Mouse (Mus musculus) small intestine, adult 2 months (tissue): ENCODE data around the gene Mrtfa.

ENCODE experiments used
- CTCF ChIP-seq: fragments of 200-500 bp; IDR thresholded peaks from 2 replicates; pipeline ENCODE4 v1.5.1; 2012; ENCODE audit warnings: low read depth, mild to moderate bottlenecking, control low read depth, inconsistent platforms, low read length, moderate library complexity, mixed read lengths; ENCODE audit not compliant: insufficient replicate concordance, insufficient read length; ENCODE audit errors: extremely low read depth
- POLR2A ChIP-seq: fragments of 200-500 bp; IDR thresholded peaks from 2 replicates; pipeline ENCODE4 v1.6.1; 2012; ENCODE audit warnings: low read depth, mild to moderate bottlenecking, control low read depth, inconsistent platforms, low read length, moderate library complexity

DNA sequence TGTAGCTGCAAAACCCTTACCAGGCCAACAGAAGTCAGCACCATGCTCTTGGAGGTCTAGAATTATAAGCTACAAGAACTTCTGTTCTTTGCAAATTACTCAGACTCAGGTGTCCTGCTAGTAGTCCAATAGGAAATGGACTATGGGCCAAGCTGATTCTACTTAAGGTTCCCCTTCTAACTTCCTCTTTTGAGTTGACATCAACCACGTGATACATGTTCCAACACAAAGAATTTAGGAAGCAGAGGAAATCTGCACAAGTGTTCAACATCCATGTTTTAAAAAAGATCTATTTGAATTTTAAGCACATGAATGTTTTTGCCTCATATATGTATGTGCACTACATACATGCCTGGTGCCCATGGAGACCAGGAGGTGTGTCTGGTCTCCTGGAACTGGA lies 116.0 kb downstream of the Mrtfa start:
- no peak for TF ChIP-seq CTCF
- TF ChIP-seq POLR2A = no peak
